Mouse (Mus musculus) olfactory bulb, adult 2 months (tissue): ENCODE results near the gene Fbxo21.

Experiments
- CTCF ChIP-seq: fragments of 200-500 bp; IDR thresholded peaks from 2 replicates; pipeline ENCODE4 v1.5.1; 2012; ENCODE audit warnings: low read depth, mild to moderate bottlenecking, low read length, moderate library complexity; ENCODE audit not compliant: insufficient read depth
- POLR2A ChIP-seq: fragments of 200-500 bp; IDR thresholded peaks from 2 replicates; pipeline ENCODE4 v1.6.1; 2012; ENCODE audit warnings: mild to moderate bottlenecking, low read depth, low read length, moderate library complexity; ENCODE audit not compliant: insufficient read depth

DNA sequence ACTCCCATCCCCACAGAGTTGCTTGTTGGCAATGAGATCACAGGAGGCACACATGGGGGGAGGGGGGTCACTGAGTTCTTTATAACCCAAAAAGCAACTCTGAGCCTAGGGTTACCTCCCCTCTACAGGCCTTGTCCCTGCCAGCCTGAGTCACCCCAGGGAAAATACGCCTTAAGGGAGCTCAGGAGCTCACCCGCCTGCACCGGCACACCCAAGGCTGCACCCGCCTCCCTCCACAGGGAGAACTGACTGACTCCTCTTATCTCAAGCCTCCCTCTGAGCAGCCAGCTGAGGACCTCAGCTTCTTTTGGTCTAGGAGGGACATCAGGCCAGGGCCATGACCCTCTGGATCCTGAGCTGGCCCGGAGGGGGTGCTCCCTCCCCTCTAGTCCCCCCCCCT is 54.5 kb downstream of the Fbxo21 start:
- TF ChIP-seq CTCF (no peak), POLR2A (no peak)
